Mouse (Mus musculus) brain, embryonic 18.5 days (tissue): ENCODE measurements around the gene Shq1.
A peak's percentile ranks its signal among the peaks of the same experiment; 100 is the strongest.

Source experiments
- DNase-seq: peaks from one replicate; pipeline ENCODE4 v3.0.0-alpha.2; 2012; ENCODE audit warnings: low read depth, low spot score

Gene Shq1

DNA sequence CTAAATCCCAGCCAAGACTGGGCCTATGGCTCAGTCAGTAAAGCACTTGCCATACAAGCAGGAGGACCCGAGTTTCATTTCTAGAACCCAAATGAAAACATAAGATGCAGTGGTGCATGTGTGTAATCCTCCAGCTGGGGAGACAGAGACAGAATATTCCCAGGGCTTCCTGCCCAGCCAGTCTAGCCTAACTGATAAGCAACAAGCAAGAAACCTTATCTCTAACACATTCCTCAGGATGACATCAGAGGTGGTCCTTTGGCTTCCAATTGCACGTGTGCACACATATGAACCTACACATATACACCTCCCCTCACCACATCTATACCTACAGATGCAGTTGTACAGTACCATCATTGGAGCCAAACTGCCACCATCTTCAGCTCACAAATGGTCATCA lies 2.1 kb downstream of the Shq1 start:
- DNase-seq, result no peak

DNA sequence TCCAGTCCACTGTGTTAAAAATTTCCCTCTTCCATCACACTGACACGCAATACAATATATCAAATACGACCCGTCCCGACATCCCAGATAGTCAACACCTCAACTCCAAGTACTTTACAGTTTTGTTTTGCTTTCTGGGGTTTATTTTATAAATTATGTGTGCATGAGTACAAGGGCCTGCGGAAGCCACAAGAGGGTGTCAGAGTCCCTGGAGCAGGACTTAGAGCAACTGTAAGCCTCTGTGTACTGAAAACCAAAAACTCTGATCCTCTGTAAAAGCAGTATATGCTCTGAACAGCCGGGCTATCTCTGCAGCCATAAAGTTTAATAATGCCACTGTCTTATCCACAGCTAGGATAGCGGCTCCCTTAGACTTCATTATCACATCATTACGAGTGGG lies 3.3 kb downstream of the Shq1 start:
- DNase-seq, result no peak

DNA sequence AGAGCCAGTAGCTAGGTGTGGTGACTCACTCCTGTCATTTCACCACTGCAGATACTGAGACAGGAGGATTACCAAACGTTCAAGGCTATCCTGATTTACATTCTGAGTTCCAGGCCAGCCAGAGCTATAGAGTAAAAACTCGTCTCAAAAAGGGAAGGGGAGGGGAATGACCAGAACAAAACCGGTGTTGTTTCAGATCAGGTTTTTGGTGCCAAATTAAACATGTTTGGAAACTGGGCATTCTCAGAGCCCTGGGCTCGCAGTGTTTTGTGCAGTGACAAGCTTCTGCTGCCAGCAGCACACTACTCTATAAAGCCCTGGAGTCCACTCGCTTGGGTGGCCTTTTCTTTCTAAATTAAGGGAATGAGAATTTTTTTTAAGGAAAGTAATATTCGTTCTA lies 8.7 kb downstream of the Shq1 start:
- DNase-seq, result no peak

DNA sequence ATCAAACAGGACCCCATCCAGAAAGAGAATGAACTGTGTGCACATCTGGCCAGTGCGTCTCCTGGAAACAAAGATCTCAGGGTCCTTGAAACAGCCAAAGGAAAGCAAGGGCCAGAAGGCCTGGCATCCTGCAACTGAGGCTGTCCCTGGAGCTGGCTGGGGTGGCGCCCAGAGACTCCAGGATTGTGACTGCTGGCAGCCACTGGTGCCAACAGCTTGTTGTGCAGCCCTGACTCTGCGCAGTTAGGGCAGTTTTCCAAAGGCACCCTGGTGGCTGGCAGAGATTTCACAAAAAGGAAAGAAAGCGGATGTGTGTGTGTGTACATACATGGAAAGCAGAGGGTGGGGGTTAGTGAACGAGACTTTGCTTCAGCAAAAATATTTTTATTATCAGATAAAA lies 10.6 kb downstream of the Shq1 start:
- DNase-seq, result no peak

DNA sequence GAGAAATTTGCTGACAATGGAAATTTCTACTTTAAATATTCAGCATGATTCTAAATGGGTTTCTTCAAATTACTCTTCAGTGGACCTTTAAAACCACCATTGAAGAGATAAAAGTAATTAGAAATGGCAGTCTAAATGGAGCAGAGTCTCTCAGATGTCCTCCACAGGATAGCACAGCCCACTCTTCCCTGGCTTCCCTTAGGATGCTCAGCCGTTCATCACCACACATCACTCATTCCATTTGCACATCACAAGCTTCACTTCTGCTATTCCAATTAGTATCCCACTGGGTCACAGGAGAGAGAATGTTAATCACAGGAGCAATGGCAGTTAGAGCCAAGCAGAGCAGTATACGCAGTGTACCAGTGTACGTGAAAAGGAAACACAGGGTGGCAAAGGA lies 18.4 kb downstream of the Shq1 start:
- DNase-seq, result no peak

DNA sequence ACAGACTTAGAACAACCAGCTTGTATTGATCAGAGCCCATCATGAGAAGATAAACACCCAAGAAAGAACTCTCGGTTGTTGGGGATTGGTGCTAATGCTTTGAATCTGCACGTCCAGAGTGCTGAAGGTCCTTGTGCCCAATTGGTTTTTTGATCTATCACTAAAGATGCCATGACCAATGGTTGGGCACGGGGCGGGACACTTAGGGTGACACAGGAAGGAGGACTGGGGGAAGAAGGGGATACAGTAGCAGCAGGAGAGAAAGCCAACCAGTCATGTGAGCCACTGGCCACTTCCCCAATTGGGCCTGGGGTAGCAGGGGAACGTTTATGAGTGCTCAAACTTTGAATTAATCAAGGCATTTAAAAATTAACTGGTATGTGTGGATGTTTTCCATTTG lies 23.8 kb downstream of the Shq1 start:
- DNase-seq, result no peak

DNA sequence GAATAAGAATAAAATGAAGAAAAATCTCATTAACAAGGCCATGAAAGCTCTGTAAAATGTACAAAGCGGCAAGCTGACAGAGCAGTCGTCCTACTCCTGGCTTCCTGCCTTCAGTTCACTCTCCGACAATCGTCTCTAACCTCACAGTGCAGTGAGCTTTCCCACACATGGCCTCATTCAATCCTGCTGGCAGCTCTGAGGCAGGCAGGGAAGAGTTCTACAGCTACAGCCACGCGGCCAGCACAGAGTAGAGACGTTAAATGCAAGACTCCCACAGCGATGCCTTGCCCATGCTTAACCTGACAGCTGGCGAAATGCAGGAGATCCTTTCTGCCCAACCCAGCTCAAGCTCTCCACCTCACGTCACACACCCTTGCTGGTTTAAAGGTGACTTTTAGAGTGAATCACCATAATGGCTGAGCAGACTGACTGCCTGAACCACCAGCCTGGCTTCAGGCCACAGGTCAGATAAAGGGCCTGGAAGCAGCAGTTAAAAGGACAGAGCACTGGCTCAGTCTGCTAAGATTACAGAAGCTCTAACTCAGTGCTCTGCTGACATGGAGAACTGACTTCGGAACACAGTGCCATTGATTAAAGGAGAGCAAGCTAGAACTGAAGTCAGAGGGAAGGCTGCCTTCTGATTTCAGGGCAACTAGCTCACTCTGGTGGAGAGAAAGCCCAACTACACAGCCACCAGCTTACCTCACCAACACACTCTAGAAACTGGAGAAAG lies 25.3 kb downstream of the Shq1 start:
- peak; percentile 59 for DNase-seq

DNA sequence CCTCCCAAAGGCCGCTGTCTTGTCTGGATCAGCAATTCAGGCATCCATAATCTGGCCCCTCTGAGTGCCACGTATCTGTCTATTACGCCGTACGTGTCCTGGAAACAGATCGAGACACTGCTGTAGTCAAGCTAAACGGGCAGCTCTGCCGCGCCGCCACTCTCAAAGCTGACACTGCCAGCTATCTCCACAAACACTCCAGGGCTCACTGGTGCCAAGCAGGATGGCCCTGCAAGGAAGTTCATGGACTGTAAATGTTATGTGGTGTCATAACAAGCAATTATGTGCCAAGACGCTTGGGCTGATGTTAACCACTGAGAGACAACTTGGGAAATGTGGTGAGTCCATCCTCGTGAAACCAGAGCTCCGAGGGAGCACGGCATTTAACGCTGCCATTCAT lies 26.3 kb downstream of the Shq1 start:
- DNase-seq, result no peak

DNA sequence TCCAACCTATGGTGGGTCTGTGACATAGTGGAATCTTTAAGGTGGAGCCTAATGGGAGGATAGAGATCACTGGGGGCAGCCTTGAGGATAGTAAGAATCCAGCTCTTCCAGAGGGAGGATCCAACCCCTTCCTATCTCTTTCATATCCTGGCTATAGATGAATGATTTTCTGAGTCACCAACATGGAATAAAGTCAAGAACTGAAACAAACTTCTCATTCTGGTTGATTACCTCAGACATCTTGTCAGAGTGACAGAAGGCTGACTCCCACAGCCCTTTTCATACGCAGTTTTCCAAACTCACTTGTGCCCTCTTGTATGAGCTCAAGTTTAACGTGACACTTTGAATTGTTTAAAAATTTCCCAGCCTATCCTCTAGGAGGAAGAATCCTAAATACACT lies 28.2 kb downstream of the Shq1 start:
- DNase-seq, result no peak

DNA sequence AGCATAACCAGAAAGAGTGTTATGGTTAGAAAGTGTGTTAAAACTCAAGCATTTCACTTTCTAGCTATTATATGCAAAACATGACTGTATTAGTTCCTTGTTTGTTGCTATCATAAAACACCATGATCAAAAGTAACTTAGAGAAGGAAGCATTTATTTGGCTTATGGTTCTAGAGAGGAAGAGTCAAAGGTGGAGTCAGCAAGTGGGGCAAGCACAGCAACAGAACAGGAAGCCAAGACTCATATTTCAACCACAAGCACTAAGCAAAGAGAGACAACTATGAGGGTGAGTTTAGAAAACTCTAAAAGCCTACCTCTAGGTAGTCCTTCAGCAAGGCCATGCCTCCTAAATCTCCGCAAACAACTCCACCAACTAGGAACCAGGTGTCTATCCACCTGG lies 30.4 kb downstream of the Shq1 start:
- DNase-seq, result no peak

DNA sequence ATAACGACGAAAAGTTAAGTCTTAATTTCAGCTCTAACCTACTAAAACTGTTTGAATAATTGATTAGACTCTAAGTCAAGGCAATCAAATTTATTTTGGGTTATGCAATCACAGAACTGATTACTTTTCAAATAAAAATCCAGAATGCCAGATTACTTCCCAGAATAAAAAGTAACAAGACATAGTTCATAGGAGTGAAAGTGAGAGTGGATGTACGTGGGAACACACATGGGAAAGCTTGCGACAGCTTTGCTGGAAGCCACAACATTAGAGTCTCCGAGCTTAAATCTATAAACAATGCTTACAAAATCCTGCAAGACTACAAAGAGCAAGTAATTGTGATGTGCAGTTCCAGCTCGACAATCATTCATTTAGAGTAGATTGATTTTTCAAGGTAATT lies 41.9 kb downstream of the Shq1 start:
- DNase-seq, result no peak

DNA sequence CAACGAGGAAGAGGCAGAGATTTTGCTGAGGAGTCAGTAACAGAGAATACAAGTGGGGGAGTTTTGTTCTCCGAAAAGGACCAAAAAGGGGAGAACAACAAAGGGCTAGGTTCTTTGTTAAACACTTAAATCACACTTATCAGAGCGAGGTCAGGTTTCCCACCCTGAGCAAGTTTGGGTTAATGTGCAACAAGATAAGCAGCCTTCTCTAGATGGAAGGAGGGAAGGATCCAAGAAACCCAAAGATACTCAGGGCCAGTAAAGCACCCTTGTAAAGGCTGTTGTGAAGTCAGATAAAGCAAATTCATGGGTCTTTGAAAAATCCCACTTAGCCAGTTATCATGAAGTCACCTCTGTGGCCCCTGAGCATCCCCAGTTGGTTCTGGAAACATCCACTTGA lies 42.7 kb downstream of the Shq1 start:
- DNase-seq, result no peak

DNA sequence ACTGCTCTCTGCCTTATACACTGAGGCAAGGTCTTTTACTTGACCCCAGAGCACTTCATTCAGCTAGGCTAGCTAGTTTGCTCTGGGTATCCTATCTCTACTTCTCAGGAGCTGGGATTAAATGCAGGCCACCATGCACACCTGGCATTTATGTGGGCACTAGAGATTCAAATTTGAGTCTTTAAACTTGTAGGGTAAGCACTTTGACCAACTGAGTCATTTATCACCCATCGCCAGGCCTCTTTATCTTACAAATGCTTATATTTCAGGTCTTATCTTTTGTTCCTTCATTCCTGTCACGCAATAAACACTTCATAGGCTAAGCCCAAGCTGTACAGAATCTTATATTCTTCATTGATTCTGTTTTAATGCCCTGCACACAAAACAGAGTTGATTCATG lies 47.0 kb downstream of the Shq1 start:
- DNase-seq, result no peak

DNA sequence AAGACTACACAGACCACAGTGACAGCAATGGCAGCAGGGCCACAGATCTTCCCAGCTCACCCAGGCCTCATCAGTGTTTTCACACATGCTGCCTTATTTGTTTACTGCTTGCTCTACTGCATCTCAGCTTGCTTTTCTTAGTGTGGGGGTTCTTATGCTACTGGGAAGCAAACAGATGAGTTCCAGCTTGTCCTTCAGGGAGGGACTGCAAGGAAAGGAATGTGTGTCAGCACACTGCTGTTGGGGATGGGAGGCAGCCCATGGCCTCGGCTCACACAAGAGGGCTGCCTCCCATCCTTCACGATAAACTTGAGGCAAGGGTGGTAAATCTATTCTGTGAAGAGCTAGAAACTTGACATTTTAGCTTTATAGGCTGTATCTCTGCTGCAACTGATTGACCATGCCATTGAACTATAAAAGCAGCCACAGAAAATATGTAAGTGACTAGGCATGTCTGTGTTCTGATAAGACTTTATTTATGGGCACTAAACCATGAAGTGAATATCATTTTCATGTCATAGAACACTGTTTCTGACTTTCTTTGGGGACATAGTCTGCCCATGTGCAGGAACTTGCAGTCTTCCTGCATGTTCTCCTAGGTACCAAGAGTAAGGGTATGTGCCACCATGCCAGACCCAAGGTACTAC lies 48.0 kb downstream of the Shq1 start:
- no peak for DNase-seq

DNA sequence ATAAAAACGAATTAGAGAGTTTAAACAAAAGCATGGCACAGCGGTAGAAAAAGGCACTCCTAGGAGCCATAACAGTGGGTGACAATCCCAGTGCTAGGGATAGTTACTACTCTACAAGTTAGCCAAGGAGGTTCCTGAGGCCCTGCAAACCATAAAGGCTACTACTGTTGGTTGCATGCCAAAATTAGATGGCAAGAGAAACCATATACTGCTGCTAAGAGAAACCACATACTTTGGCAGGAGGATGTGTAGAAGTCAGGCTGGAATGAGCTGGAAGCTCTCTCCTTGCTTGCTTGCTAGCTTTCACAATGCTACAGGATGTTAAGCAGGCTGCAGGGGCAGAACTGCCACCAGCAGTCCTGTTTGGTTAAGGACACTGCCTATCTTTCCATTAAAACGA lies 50.5 kb downstream of the Shq1 start:
- no peak for DNase-seq

DNA sequence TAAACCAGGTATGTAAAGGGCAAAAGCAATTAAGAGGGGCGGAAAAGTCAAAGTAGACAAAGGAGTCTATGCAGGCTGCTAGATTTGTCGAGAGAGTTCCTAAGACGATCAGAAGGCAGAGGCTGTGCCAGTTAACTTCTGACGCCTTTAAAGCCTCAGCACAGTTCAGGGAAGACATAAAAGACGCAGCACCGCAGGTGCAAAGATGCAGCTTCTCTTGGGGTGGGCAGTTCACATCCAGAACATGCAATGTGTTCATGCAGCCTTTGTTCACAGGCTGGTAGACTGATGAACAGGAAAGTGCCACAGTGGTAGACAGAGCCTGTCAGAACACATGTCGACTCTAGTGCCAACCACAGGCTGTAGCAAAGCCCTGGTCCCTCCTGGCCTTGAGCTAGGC lies 51.6 kb downstream of the Shq1 start:
- DNase-seq, result no peak

DNA sequence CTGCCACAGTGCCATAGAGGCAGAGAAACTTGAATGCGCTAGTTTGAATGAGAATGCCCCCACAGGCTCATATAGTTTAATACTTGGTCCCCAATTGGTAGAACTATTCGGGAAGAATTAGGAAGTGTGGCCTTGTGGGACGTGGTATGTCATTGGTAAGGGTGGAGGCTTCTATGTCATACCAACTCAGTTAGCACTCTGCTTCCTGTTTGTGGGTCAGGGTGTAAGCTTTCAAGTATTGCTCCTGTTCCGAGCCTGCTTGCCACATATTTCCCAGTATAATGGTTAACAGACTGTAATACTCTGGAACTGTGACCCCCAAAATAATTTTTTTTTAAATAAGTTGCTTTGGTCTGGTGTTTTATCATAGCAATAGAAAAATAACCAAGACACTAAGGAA lies 54.8 kb downstream of the Shq1 start:
- no peak for DNase-seq

DNA sequence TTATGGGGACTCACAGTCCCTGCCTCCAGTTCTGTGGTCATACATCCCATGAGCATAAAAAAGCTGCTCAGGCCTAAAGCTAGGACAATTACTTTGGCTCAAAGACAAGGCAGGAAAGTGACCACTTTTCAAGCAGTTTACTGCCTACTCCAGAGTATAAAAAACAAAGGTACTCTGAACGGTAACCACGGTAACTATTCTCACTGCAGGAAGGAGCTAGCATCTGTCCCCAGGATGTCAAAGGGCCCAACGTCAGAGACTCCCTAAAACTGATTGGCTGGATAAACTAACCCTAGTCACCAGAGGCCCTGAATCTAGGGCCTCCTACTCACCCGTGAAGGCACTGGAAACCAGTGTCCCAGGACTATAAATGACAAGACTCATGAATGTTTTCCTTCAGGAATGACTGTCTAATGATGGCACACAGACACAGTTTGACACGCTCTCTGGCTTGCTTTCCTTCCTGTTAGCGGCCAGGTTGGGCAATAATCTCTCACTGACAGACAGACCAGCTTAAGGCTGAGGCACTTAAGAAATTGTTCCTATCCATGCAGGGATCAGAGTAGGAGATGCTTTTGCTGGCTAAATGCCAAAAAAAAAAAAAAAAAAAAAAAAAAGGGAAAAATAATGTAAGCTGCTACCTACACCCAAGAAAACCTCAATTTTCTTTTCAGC lies 57.2 kb downstream of the Shq1 start:
- DNase-seq, result no peak

DNA sequence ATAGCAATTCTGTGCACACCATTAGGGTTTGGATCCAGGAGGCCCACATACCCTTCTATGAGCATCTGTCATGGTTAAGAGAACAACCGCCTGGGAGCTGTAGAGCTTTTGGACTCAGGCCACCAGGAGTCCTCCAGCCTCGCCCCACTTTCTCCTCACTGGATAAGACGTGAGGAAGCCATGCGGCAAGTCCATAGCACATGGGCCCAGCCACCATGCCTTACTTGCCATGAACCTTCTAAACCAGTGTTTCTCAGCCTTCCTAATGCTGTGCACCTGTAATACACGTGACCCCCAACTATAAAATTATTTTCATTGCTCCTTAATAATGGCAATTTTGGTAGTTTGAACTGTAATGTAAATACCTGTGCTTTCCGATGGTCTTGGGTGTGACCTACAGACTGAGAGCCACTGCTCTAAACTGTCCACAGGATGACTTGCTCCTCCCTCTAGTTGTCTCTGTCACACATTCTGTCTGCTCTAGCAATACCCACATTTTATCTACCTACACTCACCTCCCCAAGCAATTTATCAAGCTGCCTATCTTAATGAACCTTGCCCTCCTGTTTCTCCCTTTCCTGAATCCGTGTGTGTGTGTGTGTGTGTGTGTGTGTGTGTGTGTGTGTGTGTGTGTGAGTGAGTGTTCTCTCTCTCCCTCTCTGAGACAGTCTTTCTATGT lies 59.9 kb downstream of the Shq1 start:
- no peak for DNase-seq

DNA sequence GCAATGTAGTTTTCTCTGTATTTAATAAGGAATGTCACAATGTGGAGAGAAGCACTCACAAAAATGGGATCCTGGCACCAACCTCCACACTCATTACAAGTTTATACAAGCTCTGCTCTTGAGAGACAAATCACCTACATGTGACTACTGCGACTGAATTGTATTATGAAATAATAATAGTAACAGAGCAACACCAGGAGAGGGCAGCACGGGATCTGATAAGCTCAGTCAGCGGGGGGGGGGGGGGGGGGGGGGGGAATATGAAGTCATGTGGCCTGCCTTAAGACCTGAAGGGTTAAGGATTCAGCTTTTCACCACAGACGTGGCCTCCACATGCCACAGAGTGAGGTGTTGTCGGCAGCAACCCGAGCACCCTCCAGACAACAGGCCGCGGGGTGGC lies 60.8 kb downstream of the Shq1 start:
- DNase-seq, result no peak

DNA sequence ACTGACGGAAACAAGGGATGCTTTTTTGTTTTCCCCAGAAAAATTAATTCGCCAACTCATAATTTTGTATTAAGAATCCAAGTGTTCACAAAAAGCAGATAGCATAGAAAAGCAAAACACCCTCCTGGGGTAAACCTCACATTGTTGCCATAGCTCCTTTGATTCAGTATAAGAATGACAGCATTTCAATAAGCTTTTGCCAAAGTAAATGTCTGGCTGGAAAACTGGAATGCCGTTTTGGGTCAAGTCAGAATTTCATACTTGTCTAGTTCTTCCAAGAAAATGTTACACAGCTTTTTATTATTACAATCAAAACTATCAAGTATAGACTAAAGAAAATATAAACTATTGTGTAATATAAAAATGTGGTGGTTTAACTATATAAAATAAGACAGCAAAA lies 61.7 kb downstream of the Shq1 start:
- DNase-seq, result no peak

DNA sequence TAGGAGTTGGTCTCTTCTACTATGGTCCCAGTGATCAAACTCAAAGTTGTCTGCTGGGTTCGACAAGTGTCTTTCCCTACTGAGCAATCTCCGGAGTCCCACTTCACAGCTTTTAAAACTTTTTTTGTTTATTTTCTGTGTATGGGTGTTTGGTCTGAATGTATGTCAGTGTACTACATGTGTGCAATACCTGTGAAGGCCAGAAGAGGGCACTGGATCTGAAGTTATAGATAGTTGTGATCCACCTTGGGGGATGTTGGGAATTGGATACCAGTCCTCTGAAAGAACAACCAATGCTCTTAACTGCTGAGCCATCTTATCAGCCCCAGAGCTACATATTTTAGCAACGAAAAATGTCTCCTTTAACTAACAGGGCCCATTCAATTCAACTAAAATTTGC lies 62.5 kb downstream of the Shq1 start:
- DNase-seq, result no peak

DNA sequence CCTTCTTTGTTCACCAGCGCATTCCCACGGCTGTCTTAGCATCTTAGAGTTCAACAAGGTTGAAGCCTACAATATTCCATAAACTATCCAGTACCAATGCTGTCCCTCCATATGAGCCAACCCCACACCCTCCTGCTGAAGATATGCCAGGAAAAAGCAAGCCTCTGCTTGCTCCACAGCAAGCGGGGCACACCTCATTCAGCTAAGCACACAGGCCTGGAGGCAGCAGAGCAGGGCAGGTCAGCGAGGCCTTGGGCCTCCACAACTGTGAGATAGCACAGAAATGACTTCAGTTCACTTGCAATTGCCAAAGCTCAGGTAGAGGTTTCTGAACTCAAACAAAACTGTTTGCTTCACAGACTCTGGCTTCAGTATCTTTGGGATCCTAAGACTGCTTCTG lies 64.2 kb downstream of the Shq1 start:
- DNase-seq, result no peak
